Mouse (Mus musculus): ENCODE data around the gene Slc28a1.

The Slc28a1 gene

GRCm38 (mm10) chr7:81114555-81114954 lies at the start of gene Slc28a1:
Gene Slc28a1 (plus strand): TSS chr7:81114799.
- DNase-seq (ENCODE audit: low spot score in 2 of 2), result no peak

GRCm38 (mm10) chr7:81066714-81067113 lies 47.9 kb upstream of the Slc28a1 start:
- no peak for DNase-seq (ENCODE audit: low spot score in 2 of 2)

- DNase-seq (ENCODE audit: low spot score in 2 of 2), result peak; percentile 14
These were observed 42.1 kb upstream of the Slc28a1 start for GRCm38 (mm10) chr7:81072463-81072862.

GRCm38 (mm10) chr7:81073273-81073672 lies 41.3 kb upstream of the Slc28a1 start:
- no peak for DNase-seq (ENCODE audit: low spot score in 2 of 2)

- no peak for DNase-seq (ENCODE audit: low spot score in 2 of 2)
These were observed 40.1 kb upstream of the Slc28a1 start for GRCm38 (mm10) chr7:81074546-81074945.

- no peak for DNase-seq (ENCODE audit: low spot score in 2 of 2)
These were observed 39.3 kb upstream of the Slc28a1 start for GRCm38 (mm10) chr7:81075299-81075698.

- no peak for DNase-seq (ENCODE audit: low spot score in 2 of 2)
These were observed 38.9 kb upstream of the Slc28a1 start for GRCm38 (mm10) chr7:81075732-81076131.

GRCm38 (mm10) chr7:81077009-81077408 lies 37.6 kb upstream of the Slc28a1 start:
- no peak for DNase-seq (ENCODE audit: low spot score in 2 of 2)

- DNase-seq (ENCODE audit: low spot score in 2 of 2), result no peak
These were observed 35.9 kb upstream of the Slc28a1 start for GRCm38 (mm10) chr7:81078740-81079139.

- DNase-seq (ENCODE audit: low spot score in 2 of 2), result no peak
These were observed 21.1 kb upstream of the Slc28a1 start for GRCm38 (mm10) chr7:81093420-81093965.

GRCm38 (mm10) chr7:81094104-81094757 lies 20.4 kb upstream of the Slc28a1 start:
- no peak for DNase-seq (ENCODE audit: low spot score in 2 of 2)

- no peak for DNase-seq (ENCODE audit: low spot score in 2 of 2)
These were observed 14.3 kb upstream of the Slc28a1 start for GRCm38 (mm10) chr7:81100341-81100740.

- no peak for DNase-seq (ENCODE audit: low spot score in 2 of 2)
These were observed 11.7 kb upstream of the Slc28a1 start for GRCm38 (mm10) chr7:81102854-81103253.

GRCm38 (mm10) chr7:81105525-81105924 lies 9.1 kb upstream of the Slc28a1 start:
- DNase-seq (ENCODE audit: low spot score in 2 of 2), result no peak

GRCm38 (mm10) chr7:81108226-81108625 lies 6.4 kb upstream of the Slc28a1 start:
- no peak for DNase-seq (ENCODE audit: low spot score in 2 of 2)

- no peak for DNase-seq (ENCODE audit: low spot score in 2 of 2)
These were observed 4.6 kb upstream of the Slc28a1 start for GRCm38 (mm10) chr7:81109717-81110651.

- no peak for DNase-seq (ENCODE audit: low spot score in 2 of 2)
These were observed 3.8 kb upstream of the Slc28a1 start for GRCm38 (mm10) chr7:81110791-81111190.

GRCm38 (mm10) chr7:81111729-81112128 lies 2.9 kb upstream of the Slc28a1 start:
- DNase-seq (ENCODE audit: low spot score in 2 of 2), result no peak

GRCm38 (mm10) chr7:81112686-81113360 lies 1.8 kb upstream of the Slc28a1 start:
- DNase-seq (ENCODE audit: low spot score in 2 of 2), result no peak

- no peak for DNase-seq (ENCODE audit: low spot score in 2 of 2)
These were observed 6.5 kb downstream of the Slc28a1 start for GRCm38 (mm10) chr7:81121099-81121498.

GRCm38 (mm10) chr7:81122808-81123207 lies 8.2 kb downstream of the Slc28a1 start:
- DNase-seq (ENCODE audit: low spot score in 2 of 2), result no peak

- no peak for DNase-seq (ENCODE audit: low spot score in 2 of 2)
These were observed 9.0 kb downstream of the Slc28a1 start for GRCm38 (mm10) chr7:81123553-81123952.

All from right cerebral cortex, postnatal 36 days (tissue).